Mouse (Mus musculus) forebrain, embryonic 14.5 days (tissue): ENCODE data around the gene Mapk8ip3. TPM values are rescaled to one million over a fixed set of nuclear protein-coding genes. Genes with fewer than 3 reads are reported as not detected.

Experiments
- ATAC-seq: fragments of 200-750 bp; cut with Nextera tagmentation; 2 replicates; pipeline ENCODE4 v1.8.0; 2017; ENCODE audit warnings: mild to moderate bottlenecking, moderate library complexity
- DNase-seq: peaks from one replicate; pipeline ENCODE4 v3.0.0-alpha.2; 2015; ENCODE audit warnings: low spot score
- H3K27ac ChIP-seq: fragments of 300-500 bp; sonication (generic); 2 replicates; pipeline ENCODE4 v1.5.1; 2014; ENCODE audit warnings: low read depth, mild to moderate bottlenecking, control low read depth, low read length, moderate library complexity
- H3K27me3 ChIP-seq: fragments of 300-500 bp; sonication (generic); replicated peaks from 2 replicates; pipeline ENCODE4 v1.6.1; 2014; ENCODE audit warnings: low read length, control low read depth, mixed read lengths; ENCODE audit not compliant: control insufficient read depth, insufficient read depth
- H3K36me3 ChIP-seq: fragments of 300-500 bp; sonication (generic); 2 replicates; pipeline ENCODE4 v1.6.1; 2014; ENCODE audit warnings: low read length, control low read depth; ENCODE audit not compliant: control insufficient read depth, insufficient read depth
- H3K4me1 ChIP-seq: fragments of 300-500 bp; sonication (generic); 2 replicates; pipeline ENCODE4 v1.6.1; 2014; ENCODE audit warnings: antibody characterized with exemption, low read length, control low read depth; ENCODE audit not compliant: control insufficient read depth, insufficient read depth
- H3K4me2 ChIP-seq: fragments of 300-500 bp; sonication (generic); 2 replicates; pipeline ENCODE4 v1.6.1; 2014; ENCODE audit warnings: mild to moderate bottlenecking, control low read depth, low read length
- H3K4me3 ChIP-seq: fragments of 300-500 bp; sonication (generic); 2 replicates; pipeline ENCODE4 v1.5.1; 2014; ENCODE audit warnings: low read depth, low read length, control low read depth
- H3K9ac ChIP-seq: fragments of 300-500 bp; sonication (generic); 2 replicates; pipeline ENCODE4 v1.6.1; 2014; ENCODE audit warnings: mild to moderate bottlenecking, low read length, control low read depth, moderate library complexity
- H3K9me3 ChIP-seq: fragments of 300-500 bp; sonication (generic); replicated peaks from 2 replicates; pipeline ENCODE4 v1.6.1; 2016; ENCODE audit warnings: low read length, control low read depth, mixed read lengths; ENCODE audit not compliant: control insufficient read depth
- WGBS: fragments of 180-500 bp; shearing (Covaris S2); extraction: QIAGEN DNeasy Blood & Tissue Kit; methylation state at CpG from one replicate; pipeline ENCODE4 v1.1.7; 2014; 5-methylcytosine and 5-hydroxymethylcytosine counted together
- polyA plus RNA-seq: library from polyadenylated mRNA; unstranded; fragments of >200 nt; fragmentation: Nextera tagmentation; extraction: Ambion mirVana; gene quantifications from 2 replicates; pipeline ENCODE4 v1.2.1, GENCODE M21; 2014

The Mapk8ip3 gene
- polyA plus RNA-seq, 1 experiment from 2014 or later, result 49.9 TPM

DNA sequence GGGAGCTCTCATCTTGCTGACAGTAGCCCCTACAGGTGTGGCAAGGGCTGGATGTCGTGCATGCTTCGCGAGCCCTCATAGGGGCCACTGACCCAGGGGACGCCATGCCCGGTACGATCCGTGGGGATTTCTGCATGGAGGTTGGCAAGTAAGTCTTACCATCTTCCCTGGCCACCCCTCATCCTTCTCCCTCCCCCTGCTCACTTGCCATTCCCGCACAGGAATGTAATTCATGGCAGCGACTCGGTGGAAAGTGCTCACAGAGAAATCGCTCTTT, 39.8 kb downstream of the Mapk8ip3 start:
- DNase-seq (no peak), ATAC-seq (no peak; the same call in 1 of the 2 replicates)
- no peaks in the 10 kb centered on the region for H3K9me3 ChIP-seq
- no peak overlapping the region for H3K27ac ChIP-seq
- peak overlapping the region; percentile 98 for H3K4me2 ChIP-seq
- H3K4me3 ChIP-seq, result peak overlapping the region; percentile 81
- H3K4me1 ChIP-seq, result peaks cover 21% of the 10 kb centered on the region
- no peaks in the 10 kb centered on the region for H3K27me3 ChIP-seq
- H3K9ac ChIP-seq, result peak overlapping the region; percentile 90
- WGBS, result 28% methylated on average over 11 of the region's 11 CpGs
- peaks cover 64% of the 10 kb centered on the region for H3K36me3 ChIP-seq

DNA sequence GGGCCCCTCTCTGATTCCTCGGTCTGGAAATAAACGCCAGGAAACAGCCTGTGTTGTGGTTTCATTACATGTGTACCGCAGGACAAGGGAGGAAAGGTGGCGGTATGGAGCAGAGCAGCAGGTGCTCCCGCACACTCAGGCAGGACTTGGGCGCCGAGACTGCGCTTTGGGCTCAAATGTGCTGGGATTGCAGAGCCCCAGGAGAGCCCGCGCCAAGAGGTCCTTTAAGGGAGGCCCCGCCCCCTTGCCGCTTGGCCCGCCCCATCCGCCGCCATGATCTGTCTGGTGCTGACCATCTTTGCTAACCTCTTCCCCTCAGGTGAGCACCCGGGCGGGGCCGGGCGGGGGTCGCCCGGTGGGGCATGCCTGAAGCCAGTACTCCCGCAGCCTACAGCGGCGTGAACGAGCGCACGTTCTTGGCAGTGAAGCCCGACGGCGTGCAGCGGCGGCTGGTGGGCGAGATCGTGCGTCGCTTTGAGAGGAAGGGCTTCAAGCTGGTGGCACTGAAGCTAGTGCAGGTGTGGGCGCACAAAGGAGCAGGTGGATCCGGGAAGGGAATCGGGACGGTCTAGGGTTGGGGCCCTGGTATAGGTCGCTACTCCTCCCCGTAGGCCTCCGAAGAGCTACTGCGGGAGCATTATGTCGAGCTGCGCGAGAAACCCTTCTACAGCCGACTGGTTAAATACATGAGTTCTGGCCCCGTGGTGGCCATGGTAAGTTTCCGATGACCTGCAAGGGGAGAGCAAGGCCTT, 40.4 kb downstream of the Mapk8ip3 start, which contains the start of gene Nme3:
TSS of gene Nme3 (plus strand) at position 260 of the 752 bp plus-strand sequence.
- WGBS, result 1% methylated on average over 46 of the region's 50 CpGs
- H3K36me3 ChIP-seq, result peaks cover 64% of the 10 kb centered on the region

DNA sequence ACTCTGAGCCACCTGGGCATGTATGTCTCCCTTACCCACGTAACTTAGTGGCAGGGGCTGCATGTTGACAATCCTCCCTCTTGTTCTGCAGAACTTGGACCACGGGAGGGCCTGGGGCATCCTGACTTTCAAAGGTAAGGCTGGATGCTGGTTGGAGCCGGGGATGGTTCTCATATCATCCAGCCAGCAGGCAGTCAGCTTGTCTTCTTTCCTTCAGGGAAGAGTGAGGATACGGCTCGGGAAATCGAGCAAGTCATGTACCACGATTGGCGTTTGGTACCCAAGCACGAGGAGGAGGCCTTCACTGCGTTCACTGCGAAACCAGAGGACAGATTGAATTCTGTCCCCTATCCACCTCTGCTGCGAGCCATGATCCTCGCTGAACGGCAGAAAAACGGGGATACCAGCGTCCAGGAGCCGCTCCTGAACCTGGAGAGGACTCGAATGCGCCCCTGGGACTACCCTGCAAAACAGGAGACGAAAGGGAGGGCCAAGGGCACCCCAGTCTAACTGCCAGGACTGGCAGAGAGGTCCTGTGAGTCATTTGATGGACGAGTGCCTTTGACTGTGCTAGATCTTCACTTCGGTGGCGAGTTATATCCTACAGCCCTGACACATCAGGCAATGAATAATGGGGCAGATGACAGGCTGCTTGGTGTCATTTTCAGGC, 41.1 kb downstream of the Mapk8ip3 start:
- peaks cover 21% of the 10 kb centered on the region for H3K4me1 ChIP-seq
- WGBS, result 11% methylated on average over 23 of the region's 23 CpGs
- peaks cover 64% of the 10 kb centered on the region for H3K36me3 ChIP-seq
- H3K4me2 ChIP-seq, result peak overlapping the region; percentile 98
- H3K27me3 ChIP-seq, result no peaks in the 10 kb centered on the region
- peak overlapping the region; percentile 81 for H3K4me3 ChIP-seq
- no peaks in the 10 kb centered on the region for H3K9me3 ChIP-seq
- no peak for DNase-seq
- ATAC-seq, result peak; percentile 7; the same call in 1 of the 2 replicates
- peak overlapping the region; percentile 90 for H3K9ac ChIP-seq
- H3K27ac ChIP-seq, result peak overlapping the region; percentile 81

More for the DNA sequence above, 40.4 kb downstream of the Mapk8ip3 start, which contains the start of gene Nme3:
- H3K4me2 ChIP-seq, result peak within 1 kb of the TSS; percentile 98
- peaks cover 21% of the 10 kb centered on the region for H3K4me1 ChIP-seq
- H3K9ac ChIP-seq, result peak within 1 kb of the TSS; percentile 90
- ATAC-seq (peak; percentile 66), DNase-seq (peak; percentile 78)
- peak within 1 kb of the TSS; percentile 81 for H3K4me3 ChIP-seq
- no peaks in the 10 kb centered on the region for H3K27me3 ChIP-seq
- H3K9me3 ChIP-seq, result no peaks in the 10 kb centered on the region
- peak within 1 kb of the TSS; percentile 81 for H3K27ac ChIP-seq

DNA sequence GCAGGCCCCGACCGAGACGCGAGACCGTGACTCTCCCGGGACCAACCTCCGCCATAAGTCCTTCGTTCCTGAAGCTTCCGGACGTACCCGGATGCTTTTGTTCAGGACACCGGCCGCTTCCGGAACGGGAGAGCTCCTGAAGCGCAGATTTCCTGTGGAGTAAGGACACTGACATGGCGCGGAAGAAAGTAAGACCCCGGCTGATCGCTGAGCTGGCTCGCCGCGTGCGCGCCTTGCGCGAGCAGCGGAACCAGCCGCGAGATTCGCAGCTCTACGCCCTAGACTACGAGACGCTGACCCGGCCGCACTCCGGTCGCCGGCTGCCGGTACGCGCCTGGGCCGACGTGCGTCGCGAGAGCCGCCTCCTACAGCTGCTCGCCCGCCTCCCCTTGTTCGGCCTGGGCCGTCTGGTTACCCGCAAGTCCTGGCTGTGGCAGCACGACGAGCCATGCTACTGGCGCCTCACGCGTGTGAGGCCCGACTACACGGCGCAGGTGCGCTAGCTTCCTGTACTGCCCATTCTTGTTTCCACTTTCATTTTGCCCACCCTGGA, 41.7 kb downstream of the Mapk8ip3 start, which contains the start of the genes Eme2 and Mrps34:
TSS of gene Eme2 (minus strand) at position 93 of the 553 bp plus-strand sequence.
TSS of gene Mrps34 (plus strand) at position 122 of the 553 bp plus-strand sequence.
- H3K27me3 ChIP-seq, result no peaks in the 10 kb centered on the region
- peak within 1 kb of the TSS; percentile 98 for H3K4me2 ChIP-seq
- no peaks in the 10 kb centered on the region for H3K9me3 ChIP-seq
- H3K4me3 ChIP-seq, result peak within 1 kb of the TSS; percentile 81
- H3K4me1 ChIP-seq, result peaks cover 21% of the 10 kb centered on the region
- WGBS, result under 1% methylated on average over 62 of the region's 62 CpGs
- peak within 1 kb of the TSS; percentile 81 for H3K27ac ChIP-seq
- peak; percentile 70 for ATAC-seq
- H3K9ac ChIP-seq, result peak within 1 kb of the TSS; percentile 90
- DNase-seq, result peak; percentile 93
- peaks cover 64% of the 10 kb centered on the region for H3K36me3 ChIP-seq

DNA sequence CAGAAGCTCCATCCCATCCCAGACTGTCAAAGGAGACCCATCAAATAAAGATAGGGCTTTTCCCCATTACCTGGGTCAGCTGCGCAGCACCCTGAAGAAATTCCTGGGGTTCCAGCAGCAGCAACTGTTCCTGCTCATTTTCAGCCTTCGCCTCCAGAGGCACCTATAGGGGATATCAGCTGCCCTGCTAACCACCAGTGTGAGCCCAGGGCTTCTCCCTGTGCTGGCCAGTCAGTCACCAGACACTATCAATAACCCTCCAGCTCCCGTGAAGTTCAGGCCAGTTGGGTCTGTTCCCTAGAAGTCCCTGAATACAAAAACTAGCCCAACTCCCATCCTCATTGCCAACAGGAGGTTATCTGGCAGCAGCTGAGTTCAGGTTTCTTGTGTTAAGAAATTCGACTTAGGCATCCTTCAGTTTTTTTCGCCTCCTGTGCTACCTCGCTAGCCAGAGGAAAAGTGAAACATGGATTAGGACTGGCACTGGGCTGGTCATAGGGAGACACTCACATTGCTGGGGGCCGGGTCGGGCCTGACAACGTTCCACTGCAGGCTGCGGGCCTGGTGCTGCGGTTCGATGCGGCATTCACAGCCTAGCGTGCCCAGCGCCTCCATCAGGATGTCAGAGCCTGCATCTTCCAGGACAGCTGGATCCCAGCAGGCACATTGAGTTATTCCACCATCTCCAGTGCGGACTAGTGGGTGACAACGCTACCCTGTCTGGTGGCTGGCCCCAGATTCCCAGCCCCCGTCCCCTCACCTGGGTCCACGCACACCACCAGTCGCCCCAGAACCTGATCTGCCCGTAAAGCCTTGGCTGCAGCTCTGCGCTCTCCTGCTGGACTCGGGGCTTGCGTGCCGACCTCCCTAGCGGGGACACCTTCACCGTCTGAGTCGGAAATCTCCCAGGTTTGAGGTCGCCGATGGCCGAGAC, 42.4 kb downstream of the Mapk8ip3 start:
- H3K27me3 ChIP-seq, result no peaks in the 10 kb centered on the region
- 12% methylated on average over 31 of the region's 31 CpGs for WGBS
- DNase-seq (no peak), ATAC-seq (peak; percentile 12)
- peak overlapping the region; percentile 81 for H3K27ac ChIP-seq
- H3K9ac ChIP-seq, result peak overlapping the region; percentile 90
- H3K4me2 ChIP-seq, result peak overlapping the region; percentile 98
- peaks cover 21% of the 10 kb centered on the region for H3K4me1 ChIP-seq
- H3K36me3 ChIP-seq, result peaks cover 64% of the 10 kb centered on the region
- H3K4me3 ChIP-seq, result peak overlapping the region; percentile 81
- no peaks in the 10 kb centered on the region for H3K9me3 ChIP-seq

DNA sequence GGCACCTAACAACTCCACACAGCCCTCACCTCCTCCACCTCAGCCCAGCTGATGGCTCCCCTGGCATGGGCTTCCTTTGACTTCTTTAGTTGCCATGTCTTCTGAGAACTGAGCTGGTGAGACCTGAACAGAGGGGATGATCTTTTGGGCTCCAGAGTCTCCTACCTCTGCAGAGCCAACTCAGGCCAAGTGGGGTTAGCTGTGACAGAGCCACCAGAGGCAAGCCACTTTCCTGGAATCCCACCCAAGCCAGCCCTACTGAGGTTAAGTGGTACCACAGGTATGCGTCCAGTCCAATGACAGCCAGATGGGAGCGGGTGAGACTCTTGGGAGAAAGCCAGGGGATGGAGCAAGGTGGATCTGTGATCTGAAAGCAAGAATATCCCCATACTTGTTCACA, 43.5 kb downstream of the Mapk8ip3 start:
- Histone ChIP-seq H3K9me3 (no peaks in the 10 kb centered on the region), H3K36me3 (peaks cover 63% of the 10 kb centered on the region), H3K4me2 (no peak overlapping the region), H3K4me1 (peaks cover 21% of the 10 kb centered on the region), H3K4me3 (no peak overlapping the region), H3K27ac (no peak overlapping the region), H3K27me3 (no peaks in the 10 kb centered on the region), H3K9ac (no peak overlapping the region)
- DNase-seq (no peak), ATAC-seq (no peak)
- WGBS, result 93% methylated on average over 2 of the region's 2 CpGs

GRCm38 (mm10) chr17:24892785-24893184, 44.0 kb downstream of the Mapk8ip3 start:
- no peak overlapping the region for H3K9ac ChIP-seq
- DNase-seq, result no peak
- H3K4me2 ChIP-seq, result no peak overlapping the region
- H3K36me3 ChIP-seq, result peaks cover 59% of the 10 kb centered on the region
- ATAC-seq, result no peak
- no peak overlapping the region for H3K4me3 ChIP-seq
- no peak overlapping the region for H3K27ac ChIP-seq
- H3K9me3 ChIP-seq, result no peaks in the 10 kb centered on the region
- WGBS, result 89% methylated on average over 12 of the region's 12 CpGs
- H3K27me3 ChIP-seq, result no peaks in the 10 kb centered on the region
- H3K4me1 ChIP-seq, result peaks cover 23% of the 10 kb centered on the region

DNA sequence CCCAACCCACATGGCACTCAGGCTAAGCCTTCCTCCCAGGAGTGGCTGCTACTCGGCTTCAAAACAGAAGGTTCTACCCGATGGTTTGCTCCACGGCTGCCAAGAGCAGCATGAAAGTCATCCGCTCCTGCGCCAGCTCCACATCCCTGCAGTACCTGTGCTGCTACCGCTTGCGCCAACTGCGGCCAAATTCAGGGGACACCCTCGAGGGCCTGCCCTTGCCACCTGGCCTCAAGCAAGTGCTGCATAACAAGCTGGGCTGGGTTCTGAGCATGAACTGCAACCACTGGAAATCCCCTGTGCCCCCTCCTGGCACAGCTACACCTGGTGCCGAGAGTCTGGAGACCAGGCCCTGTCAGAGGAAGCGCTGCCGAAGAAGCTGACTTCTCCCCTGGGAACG, 45.5 kb downstream of the Mapk8ip3 start:
- H3K9ac ChIP-seq, result no peak overlapping the region
- H3K4me3 ChIP-seq, result no peak overlapping the region
- H3K4me1 ChIP-seq, result peaks cover 22% of the 10 kb centered on the region
- H3K27me3 ChIP-seq, result no peaks in the 10 kb centered on the region
- H3K9me3 ChIP-seq, result no peaks in the 10 kb centered on the region
- no peak for ATAC-seq
- no peak overlapping the region for H3K4me2 ChIP-seq
- peaks cover 54% of the 10 kb centered on the region for H3K36me3 ChIP-seq
- no peak for DNase-seq
- no peak overlapping the region for H3K27ac ChIP-seq
- 92% methylated on average over 13 of the region's 13 CpGs for WGBS
